Mouse (Mus musculus) thymus, adult 2 months (tissue): Measurements from ENCODE around the gene Rarres1.

Experiments used
- CTCF ChIP-seq: fragments of 200-500 bp; IDR thresholded peaks from 2 replicates; pipeline ENCODE4 v1.5.1; 2012; ENCODE audit warnings: mild to moderate bottlenecking, control low read depth, low read length, moderate library complexity, borderline replicate concordance; ENCODE audit not compliant: control insufficient read depth, poor library complexity, insufficient read depth; ENCODE audit errors: extremely low read depth
- POLR2A ChIP-seq: fragments of 200-500 bp; IDR thresholded peaks from 2 replicates; pipeline ENCODE4 v1.6.1; 2012; ENCODE audit warnings: mild to moderate bottlenecking, low read length, control low read depth, moderate library complexity; ENCODE audit not compliant: control insufficient read depth, poor library complexity, insufficient read depth; ENCODE audit errors: extremely low read depth

GRCm38 (mm10) chr3:67493132-67493531, 22.2 kb downstream of the Rarres1 start:
- no peak for TF ChIP-seq CTCF
- TF ChIP-seq POLR2A = no peak
